Mouse (Mus musculus) forebrain, embryonic 11.5 days (tissue): Measurements from ENCODE around the gene Wdr24. TPM values are rescaled to one million over a fixed set of nuclear protein-coding genes. Genes with fewer than 3 reads are reported as not detected.
A peak's percentile ranks its signal among the peaks of the same experiment; 100 is the strongest.
"Not testable (repeated sequence)": the region's sequence is repeated elsewhere in the genome, so short reads cannot be mapped to it uniquely, and the experiment has no call there.

Experiments
- ATAC-seq: fragments of 200-750 bp; cut with Nextera tagmentation; replicated peaks from 2 replicates; pipeline ENCODE4 v1.8.0; 2017; ENCODE audit warnings: moderate TSS enrichment; ENCODE audit not compliant: low FRiP score
- DNase-seq: peaks from one replicate; pipeline ENCODE4 v3.0.0-alpha.2; 2017; ENCODE audit warnings: low spot score
- H3K27ac ChIP-seq: fragments of 300-500 bp; sonication (generic); 2 replicates; pipeline ENCODE4 v1.5.1; 2014; ENCODE audit warnings: low read depth, low read length
- H3K27me3 ChIP-seq: fragments of 300-500 bp; sonication (generic); 2 replicates; pipeline ENCODE4 v1.6.1; 2014; ENCODE audit warnings: mild to moderate bottlenecking, low read length, mixed read lengths; ENCODE audit not compliant: control insufficient read depth, insufficient read depth
- H3K36me3 ChIP-seq: fragments of 300-500 bp; sonication (generic); 2 replicates; pipeline ENCODE4 v1.6.1; 2014; ENCODE audit warnings: mild to moderate bottlenecking, low read length, moderate library complexity, mixed read lengths; ENCODE audit not compliant: control insufficient read depth, insufficient read depth
- H3K4me1 ChIP-seq: fragments of 300-500 bp; sonication (generic); replicated peaks from 2 replicates; pipeline ENCODE4 v1.6.1; 2014; ENCODE audit warnings: low read length, mixed read lengths; ENCODE audit not compliant: control insufficient read depth, insufficient read depth
- H3K4me2 ChIP-seq: fragments of 300-500 bp; sonication (generic); 2 replicates; pipeline ENCODE4 v1.6.1; 2014; ENCODE audit warnings: low read depth, mild to moderate bottlenecking, low read length, moderate library complexity, mixed read lengths; ENCODE audit not compliant: severe bottlenecking
- H3K4me3 ChIP-seq: fragments of 300-500 bp; sonication (generic); 2 replicates; pipeline ENCODE4 v1.5.1; 2014; ENCODE audit warnings: low read depth, low read length
- H3K9ac ChIP-seq: fragments of 300-500 bp; sonication (generic); 2 replicates; pipeline ENCODE4 v1.6.1; 2014; ENCODE audit warnings: low read length
- H3K9me3 ChIP-seq: fragments of 300-500 bp; sonication (generic); 2 replicates; pipeline ENCODE4 v1.6.1; 2016; ENCODE audit warnings: low read length, mixed read lengths; ENCODE audit not compliant: control insufficient read depth
- WGBS: fragments of 180-500 bp; shearing (Covaris S2); extraction: QIAGEN DNeasy Blood & Tissue Kit; methylation state at CpG from one replicate; pipeline ENCODE4 v1.1.7; 2014; 5-methylcytosine and 5-hydroxymethylcytosine counted together
- polyA plus RNA-seq: library from polyadenylated mRNA; unstranded; fragments of >200 nt; fragmentation: Nextera tagmentation; extraction: Ambion mirVana; gene quantifications from 2 replicates; pipeline ENCODE4 v1.2.1, GENCODE M21; 2014

Gene Wdr24
- polyA plus RNA-seq, 1 experiment from 2014 or later, result 28.4 TPM

- Histone ChIP-seq H3K4me3 (peak overlapping the region; percentile 84), H3K4me2 (peak overlapping the region; percentile 96), H3K9ac (0 out of 2 replicates have a peak overlapping the region, but pooled peaks have one; percentile 7), H3K4me1 (peaks cover 12% of the 10 kb centered on the region), H3K27ac (no peak overlapping the region), H3K27me3 (no peaks in the 10 kb centered on the region), H3K36me3 (no peaks in the 10 kb centered on the region), H3K9me3 (no peaks in the 10 kb centered on the region)
- ATAC-seq, result no peak
- DNase-seq, result no peak
- 16% methylated on average over 7 of the region's 7 CpGs for whole genome bisulfite sequencing
These were observed 44.0 kb downstream of the Wdr24 start for GRCm38 (mm10) chr17:25867509-25867835.

GRCm38 (mm10) chr17:25867836-25868600 is 44.6 kb downstream of the Wdr24 start:
- peaks cover 12% of the 10 kb centered on the region for H3K4me1 ChIP-seq
- no peaks in the 10 kb centered on the region for H3K9me3 ChIP-seq
- DNase-seq (peak; percentile 78), ATAC-seq (peak; percentile 52; the same call in 1 of the 2 replicates)
- no peak overlapping the region for H3K27ac ChIP-seq
- under 1% methylated on average over 42 of the region's 42 CpGs for WGBS
- no peaks in the 10 kb centered on the region for H3K27me3 ChIP-seq
- H3K4me2 ChIP-seq, result peak overlapping the region; percentile 96
- no peaks in the 10 kb centered on the region for H3K36me3 ChIP-seq
- H3K4me3 ChIP-seq, result peak overlapping the region; percentile 84
- peak overlapping the region; percentile 51 for H3K9ac ChIP-seq

DNA sequence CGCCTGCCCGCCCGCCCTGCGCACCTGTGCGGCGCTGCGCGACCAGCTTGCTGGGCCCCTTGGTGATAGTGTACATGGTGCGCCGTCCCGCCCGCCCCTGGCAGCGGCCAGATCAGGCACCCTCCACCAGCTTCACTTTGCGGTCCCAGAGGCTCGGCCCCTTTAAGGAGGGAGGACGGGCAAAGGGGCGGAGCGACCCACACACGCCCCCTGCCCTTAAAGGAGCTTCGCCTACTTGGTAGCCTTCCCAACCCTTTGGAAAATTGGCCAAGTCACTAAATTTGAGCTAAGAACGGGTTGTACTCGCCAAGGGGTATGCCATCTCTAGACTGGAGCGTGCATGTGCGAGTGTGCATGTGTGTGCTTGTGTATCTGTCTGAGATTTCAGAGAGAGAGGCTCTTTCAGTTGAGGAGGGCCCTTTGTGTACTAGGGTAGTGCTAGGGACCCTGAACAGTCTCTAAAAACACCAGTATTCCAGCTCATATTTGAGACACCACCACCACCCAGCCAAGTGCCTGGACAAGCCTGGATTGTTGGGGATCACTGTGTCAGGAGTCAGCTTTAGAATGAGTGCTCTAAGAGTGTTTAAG is 45.3 kb downstream of the Wdr24 start, which contains the start of gene Mcrip2:
Gene Mcrip2 (minus strand): TSS at position 164 of the 591 bp plus-strand sequence.
- under 1% methylated on average over 24 of the region's 24 CpGs for WGBS
- Histone ChIP-seq H3K9me3 (no peaks in the 10 kb centered on the region), H3K4me3 (peak within 1 kb of the TSS; percentile 84), H3K27me3 (no peaks in the 10 kb centered on the region), H3K9ac (peak within 1 kb of the TSS; percentile 51), H3K4me2 (peak within 1 kb of the TSS; percentile 96), H3K4me1 (peaks cover 12% of the 10 kb centered on the region), H3K27ac (peak within 1 kb of the TSS; percentile 27; the same call in 1 of the 2 replicates), H3K36me3 (no peaks in the 10 kb centered on the region)
- peak; percentile 88 for DNase-seq
- ATAC-seq, result peak; percentile 89

GRCm38 (mm10) chr17:25869498-25869897 is 46.1 kb downstream of the Wdr24 start:
- Histone ChIP-seq H3K4me3 (no peak overlapping the region), H3K36me3 (no peaks in the 10 kb centered on the region), H3K9me3 (no peaks in the 10 kb centered on the region), H3K4me2 (no peak overlapping the region), H3K4me1 (peaks cover 12% of the 10 kb centered on the region), H3K9ac (no peak overlapping the region), H3K27ac (no peak overlapping the region), H3K27me3 (no peaks in the 10 kb centered on the region)
- WGBS, result 90% methylated on average over 8 of the region's 8 CpGs
- ATAC-seq (no peak), DNase-seq (no peak)

DNA sequence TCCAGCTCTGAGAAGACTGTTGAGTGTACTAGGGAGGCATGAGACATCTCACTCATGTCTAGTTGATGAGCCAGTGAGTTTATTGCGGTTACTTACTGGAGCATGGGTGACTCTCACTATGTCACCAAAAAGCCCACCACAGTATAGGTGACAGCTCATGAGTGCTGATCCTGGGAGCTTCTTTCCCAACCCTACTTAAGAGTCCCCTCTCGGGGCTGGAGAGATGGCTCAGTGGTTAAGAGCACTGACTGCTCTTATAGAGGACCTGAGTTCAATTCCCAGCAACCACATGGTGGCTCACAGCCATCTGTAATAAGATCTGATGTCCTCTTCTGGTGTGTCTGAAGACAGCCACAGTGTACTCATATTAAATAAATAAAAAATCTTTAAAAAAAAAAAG is 46.5 kb downstream of the Wdr24 start:
- DNase-seq (no peak), ATAC-seq (no peak)
- H3K36me3 ChIP-seq, result no peaks in the 10 kb centered on the region
- H3K27ac ChIP-seq, result no peak overlapping the region
- no peak overlapping the region for H3K4me3 ChIP-seq
- H3K9ac ChIP-seq, result no peak overlapping the region
- H3K4me1 ChIP-seq, result peaks cover 12% of the 10 kb centered on the region
- no peak overlapping the region for H3K4me2 ChIP-seq
- no peaks in the 10 kb centered on the region for H3K9me3 ChIP-seq
- H3K27me3 ChIP-seq, result no peaks in the 10 kb centered on the region
- 88% methylated on average over 2 of the region's 2 CpGs for WGBS

DNA sequence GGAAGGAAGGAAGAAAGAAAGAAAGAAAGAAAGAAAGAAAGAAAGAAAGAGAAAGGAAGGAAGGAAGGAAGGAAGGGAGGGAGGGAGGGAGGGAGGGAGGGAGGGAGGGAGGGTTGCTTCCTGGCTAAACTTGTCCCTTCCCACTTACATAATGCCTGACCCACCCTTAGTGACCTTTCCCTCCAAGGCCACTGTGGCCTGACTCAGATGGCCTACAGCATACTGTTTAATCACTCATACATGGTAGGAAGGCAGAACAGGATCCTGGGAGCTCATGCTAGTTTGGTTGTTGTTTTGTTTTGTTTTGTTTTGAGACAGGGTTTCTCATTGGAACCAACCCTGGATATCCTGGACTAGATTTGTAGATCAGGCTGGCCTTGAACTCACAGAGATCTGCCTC is 48.1 kb downstream of the Wdr24 start:
- H3K4me3 ChIP-seq, H3K36me3 ChIP-seq, DNase-seq, H3K9ac ChIP-seq, ATAC-seq, H3K27ac ChIP-seq, H3K4me2 ChIP-seq, H3K9me3 ChIP-seq, H3K27me3 ChIP-seq: not testable (repeated sequence)
- H3K4me1 ChIP-seq, result peaks cover 20% of the 10 kb centered on the region

GRCm38 (mm10) chr17:25872676-25873075 is 49.2 kb downstream of the Wdr24 start:
- no peaks in the 10 kb centered on the region for H3K36me3 ChIP-seq
- DNase-seq (no peak), ATAC-seq (no peak)
- WGBS, result 89% methylated on average over 3 of the region's 3 CpGs
- no peak overlapping the region for H3K4me3 ChIP-seq
- H3K4me2 ChIP-seq, result no peak overlapping the region
- no peak overlapping the region for H3K9ac ChIP-seq
- H3K27ac ChIP-seq, result no peak overlapping the region
- H3K27me3 ChIP-seq, result no peaks in the 10 kb centered on the region
- no peaks in the 10 kb centered on the region for H3K9me3 ChIP-seq
- peaks cover 17% of the 10 kb centered on the region for H3K4me1 ChIP-seq

GRCm38 (mm10) chr17:25873405-25874147 is 50.1 kb downstream of the Wdr24 start:
- H3K4me1 ChIP-seq, result peaks cover 12% of the 10 kb centered on the region; the same call in 1 of the 2 replicates
- no peaks in the 10 kb centered on the region for H3K9me3 ChIP-seq
- peak overlapping the region; percentile 87; the same call in 1 of the 2 replicates for H3K4me2 ChIP-seq
- 0 out of 2 replicates have a peak overlapping the region, but pooled peaks have one; percentile 20 for H3K9ac ChIP-seq
- no peak for DNase-seq
- H3K27ac ChIP-seq, result no peak overlapping the region
- H3K4me3 ChIP-seq, result peak overlapping the region; percentile 57; the same call in 1 of the 2 replicates
- WGBS, result 84% methylated on average over 11 of the region's 11 CpGs
- H3K36me3 ChIP-seq, result no peaks in the 10 kb centered on the region; the same call in 1 of the 2 replicates
- ATAC-seq, result no peak
- H3K27me3 ChIP-seq, result no peaks in the 10 kb centered on the region
